Mouse (Mus musculus): ENCODE measurements around the gene Abhd13.

DNA sequence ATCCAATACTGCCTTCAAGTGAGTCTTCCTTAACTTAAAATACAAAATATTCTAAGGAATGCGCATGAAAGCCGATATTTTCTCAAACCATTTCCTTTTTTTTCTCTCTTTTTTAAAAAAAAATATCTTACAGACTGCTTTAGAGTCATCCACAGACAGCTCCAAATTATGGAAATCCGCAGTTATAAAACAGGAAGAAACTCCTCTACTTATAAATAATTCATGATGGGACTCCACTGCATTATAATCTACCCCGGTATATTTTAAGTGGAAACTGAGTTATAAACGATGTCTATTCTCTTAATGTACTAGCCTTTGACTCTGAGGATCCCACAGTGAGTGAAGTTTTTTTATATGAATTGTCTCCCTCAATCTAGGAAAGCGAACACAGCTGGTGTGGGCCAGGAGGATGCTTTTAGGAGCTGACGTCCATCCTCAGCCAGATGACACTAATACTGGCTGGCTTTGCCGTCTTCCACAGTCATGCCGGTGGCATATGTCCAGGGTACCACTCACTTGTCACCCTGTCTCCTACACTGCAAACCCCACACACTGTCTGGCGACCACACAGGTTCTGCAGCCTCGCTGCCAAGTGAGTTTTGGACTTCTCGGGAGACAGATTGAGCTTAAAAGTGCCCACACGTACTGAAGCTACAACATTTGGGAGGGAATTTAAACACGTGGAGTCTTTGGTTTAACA, 47.6 kb upstream of the Abhd13 start:
- TF ChIP-seq MYC (IDR thresholded peaks at IDR 0.05; ENCODE audit: low read depth, low read length), result no peak
- TF ChIP-seq JUND (IDR thresholded peaks at IDR 0.05; ENCODE audit: low read depth, low read length), result no peak
- TF ChIP-seq CTCF (IDR thresholded peaks at IDR 0.05 in 2 of 3, conservative IDR thresholded peaks at IDR 0.05 in 1 of 3; ENCODE audit: control insufficient read depth in 1 of 3, insufficient read depth in 1 of 3, low read depth in 2 of 3, low read length in 3 of 3, poor library complexity in 1 of 3, severe bottlenecking in 1 of 3), result no peak
- TF ChIP-seq USF2 (IDR thresholded peaks at IDR 0.05; ENCODE audit: borderline replicate concordance in 1 of 2, insufficient read depth in 1 of 2, low read depth in 1 of 2, low read length in 2 of 2), result no peak
- no peak for TF ChIP-seq RCOR1 (IDR thresholded peaks at IDR 0.05; ENCODE audit: low read depth, low read length)
- TF ChIP-seq GABPA (IDR thresholded peaks at IDR 0.05; ENCODE audit: low read depth, low read length), result no peak
- no peak for TF ChIP-seq E2F4 (IDR thresholded peaks at IDR 0.05; ENCODE audit: borderline replicate concordance, low read depth, low read length)
- TF ChIP-seq EP300 (IDR thresholded peaks at IDR 0.05; ENCODE audit: low read depth in 1 of 2, low read length in 2 of 2), result no peak
- no peak for TF ChIP-seq POLR2AphosphoS2 (IDR thresholded peaks at IDR 0.05; ENCODE audit: low read length)
- TF ChIP-seq POLR2A (IDR thresholded peaks at IDR 0.05; ENCODE audit: control insufficient read depth in 1 of 2, insufficient read depth in 1 of 2, low read depth in 1 of 2, low read length in 2 of 2, poor library complexity in 1 of 2), result no peak

Measured in MEL (cell line).